ENCODE assay signal across 8 mouse cellular contexts in genomic region chr17:12992470-12992991, GRCm38 (mm10). TPM values are rescaled to one million over a fixed set of nuclear protein-coding genes. Genes with fewer than 3 reads are reported as not detected.
DNase-seq lines count a peak whose midpoint lies in the region; ATAC-seq lines count a peak whose summit lies in the region.

No protein-coding gene starts in this region.

- H3K4me3 ChIP-seq in heart, embryonic 15.5 days: peak overlapping the region; percentile 87
- peak overlapping the region; percentile 100 for H3K4me3 ChIP-seq in liver, embryonic 15.5 days (replicated peaks)
- peak overlapping the region; percentile 96 for H3K4me3 ChIP-seq in neural tube, embryonic 12.5 days

- no peaks in the 10 kb centered on the region for H3K9me3 ChIP-seq in heart, embryonic 15.5 days (replicated peaks)
- H3K9me3 ChIP-seq in liver, embryonic 15.5 days (replicated peaks): no peaks in the 10 kb centered on the region
- no peaks in the 10 kb centered on the region for H3K9me3 ChIP-seq in neural tube, embryonic 12.5 days

- H3K4me1 ChIP-seq in heart, embryonic 15.5 days (replicated peaks): peaks cover 16% of the 10 kb centered on the region
- peaks cover 35% of the 10 kb centered on the region for H3K4me1 ChIP-seq in liver, embryonic 15.5 days (replicated peaks)
- peaks cover 13% of the 10 kb centered on the region for H3K4me1 ChIP-seq in neural tube, embryonic 12.5 days

- ATAC-seq in CD4-positive, CD25-positive, alpha-beta regulatory T cell, adult 4 months: peak; percentile 70
- peak; percentile 90 for ATAC-seq in heart, embryonic 15.5 days (replicated peaks; ENCODE audit: insufficient number of reproducible peaks, insufficient read depth, low FRiP score, low read depth)
- peak; percentile 84 for ATAC-seq in liver, embryonic 15.5 days (ENCODE audit: insufficient read depth)
- ATAC-seq in neural tube, embryonic 12.5 days (ENCODE audit: low FRiP score, low read depth): peak; percentile 80

- no peaks in the 10 kb centered on the region for H3K27me3 ChIP-seq in heart, embryonic 15.5 days
- no peaks in the 10 kb centered on the region for H3K27me3 ChIP-seq in liver, embryonic 15.5 days
- no peaks in the 10 kb centered on the region for H3K27me3 ChIP-seq in neural tube, embryonic 12.5 days (replicated peaks)

- peak overlapping the region; percentile 85 for H3K4me2 ChIP-seq in heart, embryonic 15.5 days
- H3K4me2 ChIP-seq in liver, embryonic 15.5 days: peak overlapping the region; percentile 90
- peak overlapping the region; percentile 88 for H3K4me2 ChIP-seq in neural tube, embryonic 12.5 days (replicated peaks)

- no peaks in the 10 kb centered on the region for H3K36me3 ChIP-seq in heart, embryonic 15.5 days
- peaks cover 12% of the 10 kb centered on the region for H3K36me3 ChIP-seq in liver, embryonic 15.5 days (replicated peaks)
- no peaks in the 10 kb centered on the region; the same call in 1 of the 2 replicates for H3K36me3 ChIP-seq in neural tube, embryonic 12.5 days

- H3K9ac ChIP-seq in heart, embryonic 15.5 days: peak overlapping the region; percentile 99
- peak overlapping the region; percentile 100 for H3K9ac ChIP-seq in liver, embryonic 15.5 days
- H3K9ac ChIP-seq in neural tube, embryonic 12.5 days: peak overlapping the region; percentile 98

- WGBS in heart, embryonic 15.5 days: under 1% methylated on average over 51 of the region's 51 CpGs
- WGBS in liver, embryonic 15.5 days (ENCODE audit: insufficient replicate concordance): under 1% methylated on average over 51 of the region's 51 CpGs
- WGBS in neural tube, embryonic 12.5 days: under 1% methylated on average over 48 of the region's 51 CpGs

- DNase-seq in c-Kit-negative CD71-positive TER-119-positive erythroid progenitor cells, embryonic 14.5 days (ENCODE audit: low read depth, low spot score): peak; percentile 71
- peak; percentile 90 for DNase-seq in fibroblast of lung, adult 2 months (ENCODE audit: low read depth)
- peak; percentile 95 to 99 for DNase-seq in kidney, postnatal 25 days
- DNase-seq in telencephalon, adult 2 months (ENCODE audit: low read depth, low spot score): peak; percentile 96

- peak overlapping the region; percentile 99 for H3K27ac ChIP-seq in heart, embryonic 15.5 days
- peak overlapping the region; percentile 100 for H3K27ac ChIP-seq in liver, embryonic 15.5 days (replicated peaks)
- H3K27ac ChIP-seq in neural tube, embryonic 12.5 days: peak overlapping the region; percentile 98

RNA-seq across cellular contexts. Expression of gene Wtap, which starts 1.4 kb away (rescaled TPM):
- polyA plus RNA-seq in CD4-positive, CD25-positive, alpha-beta regulatory T cell, adult 4 months (2017; shearing (Covaris generic)): 100 to 1,000 TPM in 1 of 2 experiments, 10 to 100 TPM in 1; 97.3 to 149 TPM
- 73.4 and 76.1 TPM in 2 replicates for polyA plus RNA-seq in heart, embryonic 15.5 days (2015; fragmentation: Nextera tagmentation; extraction: Ambion mirVana)
- polyA plus RNA-seq in liver, embryonic 15.5 days (2015; fragmentation: Nextera tagmentation; extraction: Ambion mirVana): 37.1 and 41.9 TPM in 2 replicates
- polyA plus RNA-seq in neural tube, embryonic 12.5 days (2016; fragmentation: Nextera tagmentation; extraction: Ambion mirVana): 96.5 and 117 TPM in 2 replicates

RNA-seq across cellular contexts. Expression of gene Sod2, which starts 14.1 kb away (rescaled TPM):
- polyA plus RNA-seq in CD4-positive, CD25-positive, alpha-beta regulatory T cell, adult 4 months (2017; shearing (Covaris generic)): 10 to 100 TPM; 50.5 to 67.6 TPM
- polyA plus RNA-seq in heart, embryonic 15.5 days (2015; fragmentation: Nextera tagmentation; extraction: Ambion mirVana): 376 and 436 TPM in 2 replicates
- polyA plus RNA-seq in liver, embryonic 15.5 days (2015; fragmentation: Nextera tagmentation; extraction: Ambion mirVana): 113 and 120 TPM in 2 replicates
- polyA plus RNA-seq in neural tube, embryonic 12.5 days (2016; fragmentation: Nextera tagmentation; extraction: Ambion mirVana): 125 and 129 TPM in 2 replicates

RNA-seq across cellular contexts. Expression of gene Acat2, which starts 32.0 kb away (rescaled TPM):
- 10 to 100 TPM; 53.6 to 68.3 TPM for polyA plus RNA-seq in CD4-positive, CD25-positive, alpha-beta regulatory T cell, adult 4 months (2017; shearing (Covaris generic))
- 26.5 and 46.7 TPM in 2 replicates for polyA plus RNA-seq in heart, embryonic 15.5 days (2015; fragmentation: Nextera tagmentation; extraction: Ambion mirVana)
- 93.7 and 101 TPM in 2 replicates for polyA plus RNA-seq in liver, embryonic 15.5 days (2015; fragmentation: Nextera tagmentation; extraction: Ambion mirVana)
- polyA plus RNA-seq in neural tube, embryonic 12.5 days (2016; fragmentation: Nextera tagmentation; extraction: Ambion mirVana): 376 and 382 TPM in 2 replicates

RNA-seq across cellular contexts. Expression of gene Acat3, which starts 52.1 kb away (rescaled TPM):
- polyA plus RNA-seq in CD4-positive, CD25-positive, alpha-beta regulatory T cell, adult 4 months (2017; shearing (Covaris generic)): under 1 TPM in 1 of 2 experiments, not detected in 1; 0.52 TPM
- 0.29 and 0.40 TPM in 2 replicates for polyA plus RNA-seq in heart, embryonic 15.5 days (2015; fragmentation: Nextera tagmentation; extraction: Ambion mirVana)
- polyA plus RNA-seq in liver, embryonic 15.5 days (2015; fragmentation: Nextera tagmentation; extraction: Ambion mirVana): 10.0 and 13.2 TPM in 2 replicates
- 0.60 and 1.2 TPM in 2 replicates for polyA plus RNA-seq in neural tube, embryonic 12.5 days (2016; fragmentation: Nextera tagmentation; extraction: Ambion mirVana)

RNA-seq across cellular contexts. Expression of gene Gpr31b, which starts 59.6 kb away (rescaled TPM):
- not detected for polyA plus RNA-seq in CD4-positive, CD25-positive, alpha-beta regulatory T cell, adult 4 months (2017; shearing (Covaris generic))
- polyA plus RNA-seq in heart, embryonic 15.5 days (2015; fragmentation: Nextera tagmentation; extraction: Ambion mirVana): 0.22 TPM in 1 of 2 replicates, not detected in the other
- not detected in 2 replicates for polyA plus RNA-seq in liver, embryonic 15.5 days (2015; fragmentation: Nextera tagmentation; extraction: Ambion mirVana)
- not detected in 2 replicates for polyA plus RNA-seq in neural tube, embryonic 12.5 days (2016; fragmentation: Nextera tagmentation; extraction: Ambion mirVana)

Comparison
In these comparisons a context has a peak if more than half of its experiments do, and no peak if none do; other contexts are left out.
1. Peak in every context shown above with its lines: DNase-seq, ATAC-seq, H3K4me3 ChIP-seq and H3K27ac ChIP-seq.